Mouse (Mus musculus) lung, postnatal 10 days (tissue): ENCODE results near the gene Tnfsf11.

Source experiments
- DNase-seq: peaks from one replicate; pipeline ENCODE4 v3.0.0; 2021

Tnfsf11 gene

DNA sequence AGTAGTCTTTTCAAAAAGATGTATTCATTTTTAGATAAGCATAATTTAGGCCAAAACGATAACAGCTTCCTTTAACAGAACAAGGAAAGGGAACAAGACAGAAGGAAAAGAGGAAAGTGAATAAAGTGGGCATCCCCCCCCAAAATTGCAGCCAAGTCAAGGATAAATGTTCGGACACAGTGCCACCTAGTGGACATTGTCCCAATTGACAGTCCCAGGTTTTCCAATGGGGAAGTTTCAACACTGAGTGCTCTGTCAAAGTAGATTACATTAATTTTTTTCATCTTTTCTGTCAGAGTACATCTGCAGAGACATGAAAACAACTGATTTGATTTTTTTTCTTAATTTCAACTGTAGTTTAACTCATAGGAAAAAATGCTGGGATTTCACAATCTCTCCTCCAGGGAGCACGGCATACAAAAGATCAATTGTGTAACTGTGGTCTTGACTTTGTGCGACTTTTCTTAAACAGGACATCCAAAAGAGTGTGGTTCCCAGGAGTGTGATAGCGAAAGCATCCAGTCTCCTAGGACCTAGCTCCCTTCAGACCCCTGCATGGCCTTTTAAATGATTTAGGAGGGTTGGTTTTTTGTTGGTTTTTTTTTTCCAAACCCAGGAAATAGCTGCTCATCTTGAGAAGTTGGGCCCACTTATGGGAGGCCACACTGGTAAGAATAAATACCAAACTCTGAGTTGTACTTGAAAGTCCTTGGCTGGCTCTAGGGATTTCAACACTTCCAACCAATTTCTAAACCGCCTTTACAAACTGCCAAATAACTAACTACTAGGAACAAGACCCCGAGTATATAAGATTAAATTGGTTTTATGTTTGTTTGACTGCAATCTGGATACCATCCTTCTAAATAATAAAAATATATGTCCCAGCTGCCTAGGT, 19.7 kb downstream of the Tnfsf11 start:
- peak; percentile 65 for DNase-seq

DNA sequence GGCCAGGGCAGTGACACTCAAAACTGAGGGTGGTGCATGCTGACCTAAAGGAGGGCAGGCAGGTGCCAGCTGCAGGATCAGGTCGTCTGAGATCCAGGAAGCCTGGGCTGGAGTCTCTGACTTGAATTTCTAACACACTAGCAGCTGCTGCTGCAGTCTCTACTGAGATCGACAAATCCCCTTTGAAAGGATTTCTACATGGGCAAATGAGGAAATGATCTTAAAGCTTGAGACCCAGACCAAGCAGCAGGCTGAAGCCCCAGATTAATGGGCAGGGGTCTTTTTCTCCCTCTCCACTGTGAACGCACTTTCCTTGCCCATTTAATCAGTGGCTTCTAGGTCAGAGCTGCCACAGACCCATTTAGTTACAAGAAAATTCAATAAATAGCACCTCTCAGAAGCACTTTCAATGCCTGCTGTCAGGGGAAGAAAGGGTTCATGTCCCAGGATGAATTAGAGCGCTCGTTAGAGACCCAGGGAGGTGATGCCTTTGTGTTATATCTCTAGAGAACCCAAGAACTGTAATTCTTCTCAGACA, 21.8 kb downstream of the Tnfsf11 start:
- DNase-seq = no peak

DNA sequence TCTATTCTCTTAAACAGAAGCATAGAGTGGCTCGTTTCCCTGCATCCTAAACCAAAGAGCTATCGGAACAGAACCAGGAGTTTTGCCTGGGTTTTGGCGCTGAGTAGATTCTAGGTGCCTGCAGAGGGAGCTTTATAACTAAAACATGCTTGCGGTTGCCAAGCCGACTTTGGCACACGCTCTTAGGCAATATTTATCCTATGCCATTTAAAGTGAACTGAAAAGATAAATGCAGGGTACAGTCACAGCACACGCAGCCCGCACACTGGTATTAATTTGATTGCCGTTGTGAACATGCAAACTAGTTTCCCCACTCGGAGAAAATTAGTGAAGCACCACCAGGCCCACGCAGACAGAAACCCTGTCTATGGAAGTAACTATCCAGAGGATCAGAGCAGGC, 25.4 kb downstream of the Tnfsf11 start:
- DNase-seq = no peak

DNA sequence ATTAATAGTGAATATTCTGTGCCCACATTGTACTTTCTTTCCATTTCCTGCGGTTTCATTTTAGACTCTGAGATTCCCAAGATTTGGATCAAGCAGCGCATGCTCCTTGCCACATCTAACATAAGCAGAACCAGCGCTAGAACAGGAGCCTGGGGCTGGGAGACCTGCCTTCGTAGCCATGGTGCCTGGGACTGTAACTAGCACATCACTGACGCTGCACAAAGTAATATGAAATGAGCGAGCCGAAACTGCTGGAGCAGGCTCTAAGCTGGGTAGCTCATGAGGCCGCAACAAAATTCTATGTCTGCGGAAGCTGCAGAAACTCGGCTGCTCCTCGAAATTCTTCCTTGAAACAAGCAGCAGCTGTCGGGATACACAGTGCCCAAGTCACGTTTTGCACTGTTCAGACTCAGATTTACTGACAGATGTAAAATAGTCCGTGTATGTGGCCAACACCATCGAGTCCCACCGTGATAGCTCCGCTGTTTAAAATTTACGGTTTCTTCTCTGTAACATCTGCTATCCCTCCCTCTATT, 31.4 kb downstream of the Tnfsf11 start:
- no peak for DNase-seq

DNA sequence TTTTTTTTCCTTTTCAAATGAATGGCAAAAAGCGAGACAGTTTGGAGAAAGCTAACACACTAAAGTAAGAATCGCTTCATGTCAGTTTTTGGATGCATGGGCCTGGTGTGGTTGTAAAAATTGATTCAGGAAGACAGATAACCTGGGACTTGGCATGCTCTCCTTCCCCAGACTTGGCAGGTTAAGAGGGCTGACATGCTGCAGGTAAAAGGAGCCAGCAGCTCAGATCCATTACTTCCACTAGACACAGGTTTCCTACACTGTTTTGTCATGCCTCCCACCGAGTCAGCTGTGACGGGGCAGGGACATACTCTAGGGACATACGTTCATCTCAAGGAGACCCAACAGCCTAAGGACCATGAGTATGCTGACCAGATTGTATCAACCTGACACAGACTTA, 33.0 kb downstream of the Tnfsf11 start:
- DNase-seq = no peak

DNA sequence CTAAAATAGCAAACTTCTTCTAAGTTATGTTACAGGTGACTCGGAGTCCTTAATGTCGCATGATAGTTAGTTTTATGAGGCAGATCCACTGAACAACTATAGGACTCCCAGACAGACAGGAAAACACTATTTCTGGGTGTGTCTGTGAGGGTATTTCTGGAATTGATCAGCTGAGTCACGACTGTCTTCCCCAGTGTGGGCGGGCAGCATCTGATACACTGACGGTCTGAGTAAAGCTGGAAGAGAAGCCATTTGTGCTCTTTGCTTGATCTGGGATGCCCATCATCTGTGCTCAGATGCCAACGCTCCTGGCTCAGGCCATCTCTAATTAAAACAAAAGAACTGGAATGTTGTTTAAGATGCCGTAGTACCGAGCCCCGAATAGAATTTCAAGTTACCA, 33.7 kb downstream of the Tnfsf11 start:
- DNase-seq = no peak

DNA sequence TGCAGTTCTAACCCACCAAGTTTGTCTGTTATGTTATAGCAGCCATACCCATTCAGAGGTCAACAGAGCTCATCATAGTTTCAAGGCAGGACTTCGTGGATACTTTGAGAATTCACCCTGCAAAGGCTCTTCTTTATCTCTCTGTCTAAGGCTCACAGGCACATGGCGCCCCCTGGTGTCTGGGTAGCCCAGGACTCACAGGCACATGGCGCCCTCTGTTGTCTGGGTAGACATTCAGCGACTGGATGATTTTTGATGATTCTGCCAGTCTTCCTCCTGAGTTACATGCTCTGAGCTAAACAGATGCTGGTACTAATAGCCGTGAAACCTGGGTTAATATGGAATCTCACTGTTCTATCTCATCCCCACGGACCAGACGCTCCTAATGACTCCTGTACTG, 34.3 kb downstream of the Tnfsf11 start:
- peak; percentile 48 for DNase-seq

DNA sequence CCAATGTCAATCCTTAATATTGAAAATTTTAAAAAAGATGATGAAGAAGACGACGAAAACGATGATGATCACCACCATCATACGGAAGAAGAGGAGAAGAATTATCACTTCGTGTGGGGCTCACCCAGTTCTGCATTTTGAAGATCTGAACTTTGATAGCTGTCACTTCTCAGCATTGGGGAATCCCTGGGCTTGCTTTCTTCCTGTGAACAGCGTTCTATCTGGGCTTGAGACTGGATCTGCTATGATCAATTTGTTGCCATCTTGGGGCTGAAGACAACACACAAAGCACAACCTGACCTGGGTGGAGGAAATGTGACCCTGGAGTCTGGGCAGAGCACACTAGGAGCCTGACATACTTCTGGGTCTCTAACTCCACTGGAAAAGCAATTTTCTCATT, 43.0 kb downstream of the Tnfsf11 start:
- no peak for DNase-seq

DNA sequence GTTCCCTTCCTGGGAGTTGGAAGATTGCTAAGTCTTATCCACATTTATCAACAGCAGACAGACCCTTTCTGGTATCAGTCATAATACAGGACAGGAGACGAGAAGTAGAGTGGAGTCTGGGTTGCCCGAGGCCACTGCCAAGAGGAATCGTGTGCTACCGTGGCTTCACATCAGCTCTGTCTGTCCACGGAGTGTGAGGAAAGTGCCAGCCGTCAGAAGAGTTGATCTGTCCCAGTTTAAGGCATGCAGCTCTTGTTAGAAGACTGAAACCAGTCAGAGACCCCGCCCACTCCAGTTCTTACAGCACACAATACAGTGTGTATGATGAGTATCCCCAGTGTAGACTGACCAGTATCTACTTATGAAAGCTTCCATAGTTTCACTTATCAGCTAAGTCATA, 45.2 kb downstream of the Tnfsf11 start:
- DNase-seq = no peak

DNA sequence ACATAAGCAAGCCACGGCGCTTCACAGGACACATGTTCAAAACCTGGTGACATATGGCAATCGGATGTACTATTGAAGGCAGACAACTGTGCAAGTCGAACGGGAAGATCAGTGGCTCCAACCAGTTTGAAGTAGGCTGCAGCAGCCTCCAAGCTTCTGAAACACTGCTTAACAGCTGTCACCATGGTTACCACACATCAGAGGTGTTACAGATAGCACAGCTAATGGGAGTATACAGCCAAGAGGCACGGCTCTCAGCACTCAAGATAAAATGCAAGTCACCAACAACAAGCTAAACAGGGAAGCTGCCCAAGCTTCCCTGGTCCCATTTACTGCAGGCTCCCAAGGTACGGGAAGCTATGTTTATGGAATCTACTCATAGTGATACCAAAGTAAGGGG, 46.6 kb downstream of the Tnfsf11 start:
- no peak for DNase-seq

DNA sequence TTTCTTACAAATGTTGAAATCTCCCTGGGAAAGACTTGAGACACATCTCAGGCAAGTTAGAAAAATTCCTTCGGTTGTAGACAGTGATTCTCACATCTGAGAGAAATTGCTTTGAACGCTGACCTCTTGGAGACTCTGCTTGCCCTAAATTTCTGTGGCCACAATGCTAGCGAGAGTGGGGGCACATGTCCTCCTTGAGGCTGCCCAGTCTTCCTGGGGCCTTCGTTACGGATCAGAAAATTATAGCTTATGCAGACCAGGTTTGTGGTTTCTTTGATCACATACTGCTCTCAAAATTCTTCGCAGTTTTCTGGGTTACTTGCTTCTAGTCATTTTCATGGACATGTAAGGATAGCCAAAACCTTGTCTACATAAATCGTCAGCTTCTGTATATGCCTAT, 53.8 kb downstream of the Tnfsf11 start:
- DNase-seq = no peak

DNA sequence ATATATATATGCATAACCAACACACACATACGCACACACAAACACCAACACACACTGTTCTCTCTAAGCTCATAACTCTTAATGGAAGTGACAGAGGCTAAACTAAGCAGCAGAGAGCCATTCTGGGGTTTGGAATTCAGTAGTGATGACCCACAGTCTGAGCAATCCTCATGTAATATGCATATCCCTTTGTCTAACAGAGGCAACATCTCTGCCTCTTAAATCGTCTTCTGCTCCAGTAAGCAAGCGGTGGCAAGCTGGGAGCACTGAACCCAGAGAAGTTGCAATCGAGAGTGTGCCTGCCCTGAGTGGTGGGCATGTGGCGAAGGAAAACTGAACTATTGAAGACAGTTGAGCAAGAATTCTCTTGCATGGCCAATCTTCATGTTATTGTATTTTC, 61.2 kb downstream of the Tnfsf11 start:
- DNase-seq = no peak

DNA sequence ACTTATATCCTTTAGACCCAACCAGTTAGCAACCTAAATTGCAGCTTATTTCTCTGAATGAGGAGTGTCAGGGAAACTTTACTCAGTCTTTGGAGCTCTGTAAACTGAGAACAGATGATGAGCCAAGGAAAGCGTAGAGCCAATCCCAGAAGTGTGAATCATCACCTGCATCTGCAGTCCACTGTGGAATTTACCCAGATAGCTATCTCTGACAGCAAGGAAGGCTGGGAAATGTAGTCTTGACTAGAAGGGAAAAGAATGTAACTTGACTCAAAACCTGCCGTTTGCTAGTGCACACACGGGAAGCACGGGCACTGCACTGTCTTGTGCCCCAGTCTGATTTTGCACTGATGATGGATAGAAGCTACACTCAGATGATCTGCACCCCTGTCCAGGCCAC, 63.0 kb downstream of the Tnfsf11 start:
- no peak for DNase-seq

DNA sequence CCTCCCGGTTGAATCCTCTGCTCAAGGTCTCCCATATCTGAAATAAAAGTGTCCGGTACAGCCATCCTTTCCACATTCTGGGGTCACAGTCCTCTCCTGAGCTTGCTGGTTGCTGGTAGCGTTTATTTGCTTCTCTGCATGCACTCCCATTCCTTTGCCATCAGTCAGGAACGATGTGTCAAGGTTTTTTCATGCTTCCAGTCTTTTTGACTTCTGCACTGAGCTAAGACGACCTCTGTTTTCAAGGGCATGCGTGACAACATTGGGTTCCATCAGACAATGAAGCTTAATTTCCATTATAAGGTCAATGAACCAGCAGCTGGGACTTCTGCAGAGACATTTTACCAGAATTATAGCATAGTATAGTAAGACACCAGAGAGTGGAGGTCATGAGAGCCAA, 68.5 kb downstream of the Tnfsf11 start:
- DNase-seq = no peak

DNA sequence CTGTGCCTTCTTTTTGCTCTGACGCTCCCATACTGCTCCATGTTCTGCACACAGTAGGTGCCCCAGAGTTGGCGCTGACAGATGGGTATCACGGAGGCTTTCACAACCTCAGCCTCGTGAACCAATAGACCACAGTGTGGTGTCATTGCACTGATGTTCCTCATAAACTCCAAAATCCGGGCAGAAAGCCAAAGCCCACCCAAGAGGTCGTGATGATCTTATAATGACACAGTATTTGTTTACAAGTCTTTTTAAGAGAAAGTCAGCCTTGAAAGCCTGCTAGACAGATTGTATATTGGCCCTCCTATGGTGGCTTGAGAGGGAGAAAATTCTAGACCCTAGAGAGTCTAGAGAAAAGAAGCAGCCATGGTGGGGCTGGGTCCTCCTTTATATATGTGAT, 70.6 kb downstream of the Tnfsf11 start:
- peak; percentile 78 for DNase-seq

DNA sequence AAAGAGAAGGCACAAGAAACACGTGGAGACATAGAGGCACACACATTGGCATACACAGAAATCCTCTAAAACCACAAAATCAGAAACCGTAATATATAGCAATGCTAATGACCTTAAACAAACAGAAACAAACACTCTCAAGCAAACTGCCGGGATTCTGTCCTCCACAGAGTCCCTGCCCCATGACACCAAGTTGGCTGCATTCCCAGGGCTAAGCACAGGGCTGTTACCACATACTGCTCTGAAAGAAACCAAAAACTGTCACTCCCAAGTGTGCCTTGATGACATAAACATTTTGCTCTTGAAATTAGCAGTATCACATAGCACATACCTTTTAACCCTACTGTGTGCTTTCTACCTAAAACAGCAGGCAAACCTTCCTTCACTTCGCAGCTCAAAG, 71.7 kb downstream of the Tnfsf11 start:
- peak; percentile 78 for DNase-seq

DNA sequence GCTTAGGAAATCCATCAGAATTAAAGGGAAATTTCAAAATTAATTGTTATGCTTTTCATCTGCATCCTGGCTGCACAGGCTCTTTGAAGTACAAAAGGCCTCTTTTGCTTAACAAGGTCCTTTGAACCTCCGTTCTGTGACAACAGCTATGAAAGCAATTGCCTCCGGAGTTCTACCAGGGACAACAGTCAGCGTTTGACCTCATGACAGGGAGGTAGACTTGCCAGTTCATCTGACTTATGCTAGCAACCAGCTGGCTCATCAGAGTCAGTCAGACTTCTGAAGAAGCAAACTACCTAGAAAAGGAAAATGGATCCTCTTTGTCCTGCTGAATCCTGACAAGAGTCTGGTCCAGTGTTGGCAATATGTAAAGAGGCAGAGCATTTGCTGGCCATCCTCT, 72.5 kb downstream of the Tnfsf11 start:
- no peak for DNase-seq

DNA sequence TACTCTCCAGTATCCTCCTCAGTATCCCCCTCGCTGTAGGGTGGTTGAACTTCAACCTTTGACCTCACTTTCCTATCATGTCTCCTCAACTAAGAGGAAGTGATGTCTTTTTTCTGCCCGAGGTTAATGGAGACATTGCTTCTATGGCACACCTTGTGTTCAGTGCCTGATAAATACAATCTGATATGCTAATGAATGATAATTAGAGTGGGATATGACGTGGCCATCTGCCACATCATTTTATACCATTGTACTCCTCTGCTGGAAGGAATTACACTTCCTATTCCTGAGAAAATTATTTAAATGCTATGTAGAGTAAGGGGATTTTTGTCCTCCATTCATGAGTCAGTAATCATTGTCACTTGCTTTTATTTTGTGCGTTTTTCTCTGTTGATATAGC, 78.8 kb downstream of the Tnfsf11 start:
- DNase-seq = no peak
